Mouse (Mus musculus) WW6 (cell line): Measurements from ENCODE around the gene Apip.

Source experiments
- DNase-seq: peaks from one replicate; pipeline ENCODE4 v3.0.0-alpha.2; 2013; ENCODE audit warnings: low read depth, low spot score

Apip gene

DNA sequence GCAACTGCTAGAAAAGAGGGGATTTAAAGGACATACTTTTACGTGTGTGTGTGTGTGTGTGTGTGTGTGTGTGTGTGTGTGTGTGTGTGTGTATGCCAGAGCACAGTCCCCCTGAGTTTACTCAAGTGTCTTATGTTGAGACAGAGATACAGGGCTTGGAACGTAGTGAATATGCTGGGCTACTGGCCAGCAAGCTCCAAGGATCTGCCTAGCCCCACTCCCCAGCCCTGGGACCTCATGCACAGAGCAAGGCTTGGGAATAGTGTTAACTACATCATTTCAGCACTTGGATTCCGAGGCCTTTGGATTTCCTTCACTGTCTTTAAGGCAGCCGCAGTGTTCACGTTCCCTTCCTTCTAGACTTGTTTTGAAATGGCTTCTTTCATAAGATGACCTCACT, 29.1 kb downstream of the Apip start:
- DNase-seq: no peak

DNA sequence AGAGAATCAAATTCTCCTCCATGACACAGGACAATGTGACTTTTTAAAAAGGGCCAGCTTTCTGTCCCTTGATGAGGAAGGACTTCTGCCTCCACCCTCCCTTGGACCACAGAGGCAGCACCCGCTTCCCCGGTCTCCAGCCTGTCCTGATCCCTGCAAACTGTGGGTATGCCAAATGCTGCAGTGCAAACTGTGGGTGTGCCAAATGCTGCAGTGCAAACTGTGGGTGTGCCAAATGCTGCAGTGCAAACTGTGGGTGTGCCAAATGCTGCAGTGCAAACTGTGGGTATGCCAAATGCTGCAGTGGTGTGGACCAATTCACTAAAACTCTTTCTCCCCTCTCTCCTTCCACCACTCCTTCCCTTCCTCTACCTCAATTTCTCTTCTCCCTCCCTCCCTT, 32.7 kb downstream of the Apip start:
- DNase-seq: no peak

DNA sequence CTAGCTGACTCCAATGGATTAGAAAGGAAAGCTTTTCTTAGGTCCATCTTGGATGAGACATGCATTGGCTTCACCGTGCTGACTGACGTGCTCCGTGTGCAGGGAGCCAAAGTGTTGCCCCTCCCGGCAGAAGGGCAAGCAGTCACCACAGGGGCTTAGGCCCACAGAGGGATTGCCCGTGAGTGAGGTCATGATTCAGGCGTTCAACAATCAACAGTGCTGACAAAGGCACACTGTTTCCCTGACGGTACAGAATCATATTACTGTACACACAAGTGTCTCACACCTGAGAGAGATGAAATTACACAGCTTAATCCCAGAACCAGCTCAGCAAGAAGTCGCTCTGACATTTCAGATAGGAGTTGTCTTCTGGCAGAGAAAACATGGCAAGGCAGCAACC, 38.2 kb downstream of the Apip start:
- DNase-seq: no peak

DNA sequence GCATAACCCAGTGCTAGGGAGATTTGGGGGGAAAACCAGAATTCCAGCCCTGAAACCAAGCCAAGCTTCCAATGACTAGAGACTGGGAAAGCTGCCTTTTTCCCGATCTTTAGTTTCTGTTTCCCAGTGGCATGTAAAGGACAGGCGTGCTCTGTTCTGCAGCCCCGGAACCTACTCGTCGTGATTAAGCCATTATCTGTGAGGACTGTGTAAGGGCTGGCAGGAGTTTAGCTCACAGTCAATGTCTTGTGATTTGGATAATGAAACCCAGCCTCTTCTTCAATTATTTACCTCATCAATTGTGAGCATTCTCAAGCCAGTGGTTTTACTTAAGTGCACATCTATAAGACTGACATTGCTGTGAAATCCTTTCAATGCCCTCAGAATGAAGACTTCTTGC, 43.7 kb downstream of the Apip start:
- no peak for DNase-seq

DNA sequence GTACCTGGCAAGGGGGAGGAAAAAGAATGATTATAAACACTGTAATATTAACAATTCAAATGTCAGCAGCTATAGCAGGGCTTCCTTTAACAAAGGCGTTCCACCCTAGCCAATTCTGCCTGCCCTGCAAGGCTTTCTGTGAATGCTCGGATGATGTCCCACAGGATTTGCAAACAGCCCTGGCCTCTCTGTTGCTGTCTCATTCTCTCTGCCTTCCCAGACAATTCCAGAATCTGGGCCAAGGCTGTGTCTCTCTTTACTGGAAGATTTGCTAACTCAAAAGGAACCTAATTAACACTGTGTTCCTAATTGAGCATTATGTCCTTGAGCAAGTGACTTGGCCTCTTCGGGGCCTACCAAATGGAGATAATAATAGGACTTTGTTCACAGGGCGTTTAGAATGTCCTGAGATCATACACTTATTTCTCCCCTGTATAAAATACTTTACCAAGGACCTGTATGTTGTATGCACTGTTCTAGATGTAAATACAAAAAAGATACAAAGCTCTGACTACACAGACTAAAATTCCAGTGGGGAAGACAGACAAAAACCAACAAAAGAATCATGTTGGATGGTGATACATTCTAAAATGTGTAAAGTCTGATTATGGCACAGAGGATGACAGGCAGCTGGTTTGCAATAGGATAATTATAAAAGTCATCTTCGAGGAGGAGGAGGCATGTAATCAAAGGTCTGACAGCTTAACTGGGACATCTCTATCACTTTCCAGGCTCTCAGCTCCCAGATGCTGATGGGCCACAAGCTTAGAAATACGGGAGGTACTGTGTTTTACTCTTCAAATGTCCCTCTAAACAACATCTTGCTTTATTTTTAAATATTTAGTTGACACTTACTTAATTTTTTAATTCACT, 45.1 kb downstream of the Apip start:
- DNase-seq: no peak

DNA sequence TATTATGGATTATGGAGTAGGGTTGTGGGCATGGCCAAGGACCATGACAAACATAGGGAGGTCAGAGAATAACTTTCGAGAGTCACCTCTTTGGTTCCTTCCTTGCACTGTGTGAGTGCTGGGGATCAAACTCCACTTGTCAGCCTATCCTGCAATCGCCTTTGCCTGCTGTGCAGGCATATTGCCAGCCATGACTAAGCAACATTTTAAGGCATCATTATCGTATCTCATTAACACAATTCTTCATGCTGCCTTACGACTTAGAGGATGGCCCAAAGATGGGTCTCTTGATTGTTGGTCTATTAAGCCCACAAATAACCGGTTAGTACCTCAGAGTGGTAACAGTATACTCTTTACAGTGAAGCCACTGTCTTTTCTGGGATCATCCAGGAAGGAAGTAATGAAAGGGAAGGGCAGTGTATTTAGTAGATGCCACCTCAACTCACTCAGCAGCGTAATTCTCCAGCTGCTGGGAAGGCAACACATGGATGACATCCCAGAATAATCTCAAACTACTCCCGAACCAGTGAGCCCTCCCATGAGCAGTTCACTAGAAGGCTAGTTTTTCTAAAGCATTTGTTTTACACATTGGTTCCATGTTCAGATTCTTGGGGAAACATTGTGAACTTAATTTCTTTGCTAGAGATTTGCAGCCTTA, 45.9 kb downstream of the Apip start:
- no peak for DNase-seq

DNA sequence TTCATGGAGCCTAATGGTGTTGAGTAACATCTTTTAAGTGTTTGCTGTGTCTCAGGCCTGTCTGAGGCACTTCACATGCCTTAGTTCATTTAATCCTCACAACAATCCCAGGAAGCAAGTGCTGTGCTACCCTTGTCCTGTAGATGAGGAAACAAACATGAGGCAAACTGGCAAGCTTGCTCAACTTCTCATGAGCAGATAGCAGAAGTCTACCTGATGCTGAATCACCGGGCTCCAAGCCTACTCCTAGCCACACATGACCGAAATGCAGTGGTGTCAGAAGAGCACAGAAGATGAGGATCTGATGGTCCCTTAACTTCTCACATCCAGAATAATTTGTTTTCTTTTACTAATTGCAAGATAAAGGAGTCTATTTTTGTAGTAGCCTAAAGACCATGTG, 56.2 kb downstream of the Apip start:
- DNase-seq: no peak

DNA sequence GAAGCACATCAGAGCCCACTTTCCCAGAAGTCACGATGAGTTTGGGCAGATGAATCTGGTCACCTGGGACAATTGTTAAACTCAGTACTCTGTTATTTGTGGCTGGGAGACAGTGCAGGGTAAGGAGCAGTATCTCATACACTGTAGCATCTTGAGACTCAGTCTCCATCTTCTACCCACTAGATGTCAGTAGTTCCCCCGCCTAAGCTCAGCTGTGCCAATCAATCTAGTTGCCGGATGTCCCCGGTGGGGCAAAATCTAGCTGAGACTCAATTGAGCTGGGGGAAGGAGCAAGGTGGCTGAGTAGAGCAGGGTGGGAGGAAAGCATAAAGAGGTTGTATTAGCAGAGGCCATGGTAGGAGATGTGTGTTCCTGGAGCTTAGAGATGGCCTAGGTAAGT, 57.7 kb downstream of the Apip start:
- no peak for DNase-seq

DNA sequence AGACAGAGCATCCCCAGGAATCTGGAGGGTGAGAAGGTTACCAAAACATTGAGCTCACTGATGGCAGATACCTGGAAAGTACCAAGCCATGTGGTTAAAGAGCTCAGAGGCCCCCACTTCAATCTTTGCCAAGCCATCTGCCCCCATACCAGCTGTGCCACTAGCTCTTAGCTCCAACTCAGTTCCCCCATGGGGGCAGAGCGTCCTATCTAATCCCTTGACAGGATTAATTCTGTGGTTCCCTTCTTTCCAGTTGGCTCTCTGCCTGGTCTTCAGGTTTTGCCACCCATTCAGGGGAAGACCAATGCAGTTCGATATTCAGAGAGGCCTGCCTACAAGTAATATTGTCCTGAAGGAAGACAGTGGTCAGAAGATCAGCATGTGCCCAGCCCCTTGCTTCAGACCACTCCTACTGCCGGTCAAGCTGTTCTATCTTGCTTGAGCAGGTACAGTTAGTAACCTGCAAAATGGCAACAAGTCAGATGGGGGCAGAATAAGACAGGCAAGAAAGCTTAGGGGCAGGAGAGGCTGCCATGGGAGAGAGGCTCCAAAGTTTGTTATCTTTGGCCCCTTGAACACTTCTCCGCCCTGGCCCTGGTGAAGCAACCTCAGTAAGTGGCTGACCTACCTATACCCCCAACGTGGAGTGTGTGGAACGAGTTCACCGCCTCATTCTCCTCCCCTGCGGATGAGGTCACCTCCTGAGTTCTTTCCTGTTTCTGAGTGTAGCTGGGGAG, 65.2 kb downstream of the Apip start:
- DNase-seq: no peak
